Mouse (Mus musculus): ENCODE measurements around the gene Cdh15. TPM values are rescaled to one million over a fixed set of nuclear protein-coding genes. Genes with fewer than 3 reads are reported as not detected.

Cdh15 gene
- not detected for total RNA-seq (2023)

GRCm38 (mm10) chr8:122847829-122848561 is at the start of gene Cdh15:
TSS of gene Cdh15 (plus strand) at chr8:122847966.

Other genes with a start within 250 kb of the Cdh15 start
- 9.1 TPM for gene Galns, start 236.5 kb upstream of the Cdh15 start, total RNA-seq (2023)
- 36.3 TPM for gene Trappc2l, start 236.3 kb upstream of the Cdh15 start, total RNA-seq (2023)
- not detected for gene Pabpn1l, start 225.2 kb upstream of the Cdh15 start, total RNA-seq (2023)
- gene Cbfa2t3, start 148.9 kb upstream of the Cdh15 start, total RNA-seq (2023) = 2.8 TPM
- 12.1 TPM for gene Acsf3, start 72.5 kb upstream of the Cdh15 start, total RNA-seq (2023)
- 332 TPM for gene Ankrd11, start 194.3 kb downstream of the Cdh15 start, total RNA-seq (2023)
- 81.7 TPM for gene Spg7, start 215.0 kb downstream of the Cdh15 start, total RNA-seq (2023)